Mouse (Mus musculus): ENCODE data around the gene Vamp2.

GRCm38 (mm10) chr11:69098762-69099091, 10.4 kb downstream of the Vamp2 start:
- TF ChIP-seq POLR2A (IDR thresholded peaks at IDR 0.05; ENCODE audit: insufficient read depth, low read depth, low read length) (peak; percentile 83), EP300 (IDR thresholded peaks at IDR 0.05; ENCODE audit: insufficient read depth, low read depth, low read length) (peak; percentile 93; the same call in 1 of the 2 replicates), CTCF (IDR thresholded peaks at IDR 0.05) (no peak)
